Mouse (Mus musculus) T-cell, adult 2 months (primary cell): ENCODE results near the gene Fbf1.
A peak's percentile ranks its signal among the peaks of the same experiment; 100 is the strongest.
"Not testable (repeated sequence)": the region's sequence is repeated elsewhere in the genome, so short reads cannot be mapped to it uniquely, and the experiment has no call there.

Source experiments
- DNase-seq: peaks from one replicate; pipeline ENCODE4 v3.0.0; 2022; ENCODE audit warnings: low spot score

Fbf1 gene

DNA sequence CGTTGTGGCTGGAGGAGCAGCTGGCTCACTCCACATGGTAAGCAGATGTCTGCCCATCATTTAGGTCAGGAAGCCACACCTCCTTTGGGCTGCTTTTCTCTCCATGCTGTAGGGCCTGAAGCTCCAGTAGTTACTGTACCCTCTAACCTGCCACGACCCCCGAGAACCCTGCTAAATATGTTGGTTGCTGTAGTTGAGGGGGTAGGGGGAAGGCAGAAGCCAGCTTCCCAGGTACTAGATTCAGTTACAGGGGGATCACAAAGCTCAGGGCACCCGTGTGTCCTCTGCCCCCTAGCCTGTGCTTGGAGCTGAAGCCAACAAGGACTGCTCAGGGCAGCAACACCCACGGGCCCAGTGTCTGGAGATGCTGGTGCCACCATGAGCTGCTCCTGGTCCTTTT is 34.5 kb downstream of the Fbf1 start:
- no peak for DNase-seq

DNA sequence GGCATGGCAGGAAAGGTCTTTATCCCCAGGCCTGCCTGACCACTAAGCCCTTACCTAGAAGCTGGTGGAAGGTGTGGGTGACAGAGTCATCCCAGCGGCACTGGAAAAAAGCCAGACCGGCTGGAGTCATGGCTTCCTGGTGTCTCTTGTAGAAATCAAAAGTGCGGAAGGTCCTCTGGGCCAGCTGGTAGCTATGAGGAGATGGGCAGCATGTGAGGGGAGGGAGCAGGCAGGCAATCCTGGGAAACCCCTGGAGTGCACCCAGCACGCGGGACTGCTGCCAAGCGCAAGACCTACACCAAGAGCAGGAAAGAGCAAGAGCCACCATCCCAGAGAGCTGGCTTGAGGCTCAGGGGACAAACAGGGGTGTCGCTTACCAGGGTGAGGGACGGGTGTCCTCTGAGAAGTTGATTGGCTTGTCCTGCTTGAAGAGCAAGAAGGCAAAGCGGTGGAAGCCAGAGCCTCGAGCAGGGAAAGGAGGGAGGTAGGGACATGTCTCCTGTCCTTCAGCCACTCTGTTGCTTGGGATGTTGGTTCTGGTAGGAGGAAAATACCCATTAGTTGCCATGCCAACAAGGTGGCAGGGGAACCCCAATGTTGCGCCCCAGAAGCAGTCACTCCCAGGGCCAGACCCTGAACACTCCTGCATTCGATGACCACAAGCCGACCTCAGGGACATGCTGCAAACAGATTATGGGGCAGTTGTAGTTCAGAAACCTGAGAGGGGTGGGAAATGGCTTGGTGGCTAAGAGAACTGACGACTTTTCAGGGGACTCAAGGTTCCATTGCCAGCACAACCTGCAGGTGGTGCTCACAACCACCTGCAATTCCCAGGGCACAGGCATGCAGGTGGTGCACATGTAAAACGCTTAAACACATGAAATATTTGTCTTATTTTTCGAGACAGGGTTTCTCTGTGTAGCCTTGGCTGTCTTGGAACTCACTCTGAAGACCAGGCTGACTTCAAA is 35.3 kb downstream of the Fbf1 start:
- DNase-seq = no peak

DNA sequence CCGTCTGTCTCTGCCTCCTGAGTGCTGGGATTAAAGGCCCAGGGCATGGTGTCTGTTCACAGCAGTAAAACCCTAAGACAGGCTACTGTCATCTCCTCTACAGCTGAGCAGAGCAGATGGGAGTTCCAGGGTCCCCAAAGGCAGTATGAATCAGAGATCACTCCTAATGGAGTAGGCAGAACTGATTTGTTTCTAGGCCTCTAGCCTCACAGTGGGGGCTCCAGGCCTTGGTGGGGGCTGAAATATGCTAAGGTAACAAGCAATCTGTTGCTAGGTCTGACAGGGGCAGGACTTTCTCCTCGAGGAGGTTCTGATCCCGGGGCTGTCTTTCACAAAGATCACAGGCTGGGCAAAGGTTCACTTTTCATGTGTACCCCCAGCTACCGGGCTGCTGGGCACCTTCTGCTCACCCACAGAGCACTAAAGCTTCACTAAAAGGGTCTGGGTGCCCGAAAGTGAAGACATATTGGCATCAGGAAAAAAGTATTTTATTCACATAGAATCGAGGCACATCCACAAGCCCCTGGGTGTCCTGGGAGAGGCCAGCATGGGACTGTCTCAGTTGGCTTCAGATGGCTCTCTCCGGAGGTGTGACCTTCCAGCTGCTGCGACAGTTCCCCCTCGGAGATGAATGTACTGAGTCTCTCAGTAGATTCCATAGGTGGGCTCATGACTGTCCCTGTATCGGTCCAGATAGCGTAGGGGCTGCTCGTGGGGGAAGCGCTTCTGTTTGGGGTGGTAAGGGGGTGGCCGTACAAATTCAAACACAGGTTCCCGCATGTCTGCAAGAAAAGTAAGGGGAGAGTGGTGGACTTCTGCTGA is 36.4 kb downstream of the Fbf1 start:
- no peak for DNase-seq

DNA sequence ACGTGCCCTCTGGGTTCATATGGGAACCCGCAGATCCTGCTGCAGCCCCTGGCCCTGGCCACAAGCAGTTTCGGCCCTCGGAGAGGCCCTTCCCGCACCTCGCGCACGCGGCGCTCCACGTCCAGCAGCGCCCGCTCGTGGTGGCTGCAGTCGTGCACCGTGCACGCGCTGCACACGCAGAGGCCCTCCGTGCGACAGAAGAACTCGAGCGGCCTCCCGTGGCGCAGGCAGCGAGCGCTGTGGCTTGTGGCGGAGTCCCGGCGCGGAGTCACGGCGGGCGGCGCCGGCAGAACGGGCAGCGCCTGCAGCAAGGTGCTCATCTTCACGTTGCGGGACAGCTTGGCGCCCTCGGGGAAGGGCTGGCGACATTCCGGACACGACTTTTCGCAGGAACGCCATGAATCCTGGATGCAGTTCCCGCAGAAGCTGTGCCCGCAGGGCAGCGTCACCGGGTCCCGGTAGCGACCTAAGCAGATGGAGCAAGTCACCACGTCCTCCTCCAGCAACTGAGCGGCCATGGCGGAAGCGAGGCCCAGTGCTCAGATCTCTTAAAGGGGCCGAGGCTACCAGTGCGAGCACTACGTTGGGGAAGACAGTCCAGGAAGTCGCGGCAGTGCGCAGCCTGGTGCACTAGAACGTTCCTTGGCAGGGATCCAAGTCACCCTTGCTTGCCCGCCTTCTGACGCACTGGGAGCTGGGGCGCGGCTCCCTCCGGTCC is 37.3 kb downstream of the Fbf1 start, which contains the start of gene Trim65:
Gene Trim65, minus strand, starts transcription at position 641 of the 718 bp plus-strand sequence.
- DNase-seq = peak; percentile 86

DNA sequence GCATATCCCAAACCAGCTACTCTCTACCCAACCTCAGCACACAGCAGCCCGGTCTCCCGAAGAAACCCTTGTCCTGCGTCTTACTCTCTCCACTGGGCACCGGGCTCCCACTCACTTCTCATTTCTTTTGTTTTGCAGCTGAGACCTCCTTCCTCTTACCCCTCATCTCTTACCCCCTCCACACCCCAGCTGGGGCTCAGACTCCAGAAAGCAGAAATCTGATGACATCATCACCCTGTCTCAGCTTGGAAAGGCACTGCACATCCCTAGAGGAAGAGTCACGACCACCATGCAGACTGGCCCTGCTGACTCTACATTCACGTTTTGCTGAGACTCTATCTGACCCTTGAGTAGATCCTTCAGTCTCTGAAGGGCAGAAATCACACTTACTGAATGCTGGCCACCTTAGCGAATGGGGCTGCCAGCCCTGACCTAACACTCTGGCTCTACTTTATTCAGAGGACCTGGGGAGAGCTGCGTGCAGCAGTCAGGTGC is 37.9 kb downstream of the Fbf1 start:
- DNase-seq = no peak

DNA sequence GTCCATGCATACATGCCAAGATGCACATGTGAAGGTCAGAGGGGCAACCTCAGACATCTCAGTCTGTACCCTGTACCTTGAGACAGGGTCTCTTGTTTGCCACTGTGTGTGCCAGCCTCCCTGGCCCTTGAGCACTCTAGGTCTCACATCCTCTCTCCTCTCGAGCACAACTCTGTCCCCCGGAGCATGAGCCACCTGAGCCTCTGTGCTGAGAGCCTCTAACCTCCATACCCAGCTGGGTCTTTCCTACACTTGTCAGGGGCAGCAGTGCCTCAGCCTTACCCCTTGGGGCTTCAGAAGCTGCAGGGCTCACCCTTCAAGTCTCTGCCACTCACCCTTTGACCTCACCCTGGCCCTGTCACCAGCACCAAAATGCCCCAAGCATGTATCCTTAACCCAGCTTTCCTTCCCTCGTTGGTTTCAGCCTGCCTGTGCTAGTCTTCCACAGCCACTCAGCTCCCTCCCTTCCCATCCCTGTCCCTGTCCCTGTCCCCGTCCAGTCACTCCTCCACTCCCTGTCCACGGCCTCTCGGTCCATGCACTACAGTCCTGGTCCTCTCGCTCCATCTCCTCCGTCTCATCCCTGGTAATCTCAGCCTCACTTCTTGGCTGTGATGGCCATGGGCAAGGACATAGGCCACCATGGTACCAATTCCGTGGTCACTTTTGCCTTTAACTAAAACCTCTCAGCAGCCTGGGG is 38.7 kb downstream of the Fbf1 start:
- no peak for DNase-seq

DNA sequence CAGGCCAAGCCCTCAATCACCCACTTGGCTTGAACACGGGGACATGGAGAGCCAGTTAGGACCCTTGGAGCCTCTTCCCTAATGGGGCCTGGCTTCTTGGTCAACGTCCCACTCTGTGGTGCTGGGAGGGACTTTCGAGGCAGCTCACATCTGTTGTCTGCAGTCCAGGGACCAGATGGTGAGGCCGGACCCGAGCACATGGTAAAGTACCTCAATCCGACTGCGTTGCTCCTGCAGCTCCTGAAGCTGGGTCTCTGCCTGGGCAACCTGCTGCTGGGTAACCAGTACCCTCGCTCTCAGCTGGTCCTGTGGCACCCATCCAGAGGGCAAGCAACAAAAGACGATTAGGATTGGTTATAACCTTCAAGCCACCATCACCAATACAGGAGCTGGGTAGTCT is 40.0 kb downstream of the Fbf1 start:
- DNase-seq = no peak

DNA sequence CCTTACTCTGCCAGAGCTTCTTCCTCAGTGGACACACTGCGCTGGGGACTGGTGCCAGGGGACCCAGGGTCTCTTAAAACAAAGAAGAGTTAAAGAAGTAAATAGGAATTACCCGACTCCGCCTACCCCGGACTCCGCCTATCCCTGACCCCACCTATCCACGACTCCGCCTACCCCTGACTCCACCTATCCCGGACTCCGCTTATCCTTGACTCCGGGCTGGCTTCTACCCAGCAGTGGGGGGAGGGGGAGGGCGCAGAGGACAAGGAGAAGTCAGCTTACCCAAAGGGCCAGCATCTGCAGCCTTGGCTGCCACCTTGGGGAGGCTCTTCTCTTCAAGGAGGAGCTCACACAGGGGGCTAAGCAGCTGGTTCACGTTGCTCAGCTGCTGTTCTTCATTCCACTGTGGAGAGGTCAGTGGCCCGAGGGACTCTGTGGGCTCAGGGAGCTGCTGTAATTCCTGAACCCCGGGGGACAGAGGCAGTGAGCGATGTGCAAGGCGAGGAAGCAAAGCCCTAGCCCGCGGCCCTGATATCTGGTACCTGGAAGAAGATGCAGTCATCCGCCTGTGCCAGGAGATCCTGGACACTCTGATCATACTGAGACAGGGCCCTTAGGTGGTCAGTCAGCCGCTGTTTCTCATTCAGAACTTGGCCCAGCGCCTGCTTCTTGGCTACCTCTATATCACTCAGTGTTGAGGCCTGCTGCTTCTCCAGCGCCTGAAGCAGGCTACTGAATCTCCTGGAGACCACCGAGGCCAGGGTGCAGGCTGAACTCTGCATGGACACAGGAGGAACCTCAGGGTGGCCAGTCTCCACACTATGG is 40.6 kb downstream of the Fbf1 start, which contains the start of gene Trim47:
Gene Trim47, minus strand, starts transcription at position 55 of the 825 bp plus-strand sequence.
- no peak for DNase-seq

DNA sequence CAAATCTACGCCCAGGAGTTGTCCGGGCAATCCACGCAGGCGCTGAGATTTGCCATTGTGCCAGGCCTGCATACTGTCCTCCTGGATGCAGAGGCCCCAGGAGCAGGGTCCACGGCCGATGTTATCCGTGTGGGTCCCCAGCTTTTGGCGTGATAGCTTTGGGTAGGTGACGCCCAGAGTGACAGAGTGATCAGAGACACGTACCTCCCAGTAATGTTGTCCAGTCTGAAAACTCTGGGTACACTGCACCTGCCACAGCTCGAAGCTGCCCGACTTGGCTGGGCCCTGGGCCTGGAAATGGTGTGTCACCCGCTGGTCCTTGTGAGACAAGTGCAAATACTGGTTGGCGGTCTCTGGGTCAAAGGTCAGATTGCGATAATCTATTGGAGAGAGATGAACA is 41.7 kb downstream of the Fbf1 start:
- DNase-seq = no peak

DNA sequence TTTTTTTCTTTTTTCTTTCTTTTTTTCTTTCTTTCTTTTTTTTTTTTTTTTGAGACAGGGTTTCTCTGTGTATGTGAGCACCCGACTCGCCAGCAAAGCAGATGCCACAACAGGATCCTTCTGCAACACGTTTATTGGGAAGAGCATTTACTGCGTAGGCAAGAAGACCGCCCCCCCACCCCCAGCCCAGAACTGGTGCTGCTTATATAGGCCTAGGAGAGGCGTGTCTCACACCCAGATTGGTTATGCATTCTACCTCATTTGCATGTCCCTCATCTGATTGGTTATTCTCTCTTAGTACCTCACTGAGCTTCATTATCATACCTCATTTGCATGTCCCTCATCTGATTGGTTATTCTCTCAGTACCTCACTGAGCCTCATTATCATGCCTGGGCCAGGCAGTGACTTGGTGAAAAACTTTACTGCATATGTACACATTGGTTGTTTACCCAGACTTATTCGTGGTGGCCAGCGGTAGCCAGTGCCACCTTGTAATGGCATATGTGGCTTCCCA is 46.2 kb downstream of the Fbf1 start:
- not testable (repeated sequence) for DNase-seq

DNA sequence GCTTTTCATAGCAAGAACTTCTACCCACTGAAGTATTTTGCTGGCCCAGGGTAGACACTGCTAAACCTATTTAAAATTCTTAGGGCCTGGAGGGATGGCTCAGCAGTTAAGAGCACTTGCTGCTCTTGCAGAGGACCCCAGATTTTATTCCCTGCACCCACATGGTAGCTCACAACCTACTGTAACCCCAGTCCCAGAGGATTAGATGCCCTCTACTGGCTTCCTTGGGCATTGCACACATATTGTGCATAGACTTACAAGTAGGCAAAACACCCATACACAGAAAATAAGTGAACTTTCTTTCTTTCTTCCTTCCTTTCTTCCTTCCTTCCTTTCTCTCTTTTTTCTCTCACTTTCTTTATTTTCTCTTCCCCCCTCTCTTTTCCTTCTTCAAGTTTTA is 50.1 kb downstream of the Fbf1 start:
- no peak for DNase-seq

DNA sequence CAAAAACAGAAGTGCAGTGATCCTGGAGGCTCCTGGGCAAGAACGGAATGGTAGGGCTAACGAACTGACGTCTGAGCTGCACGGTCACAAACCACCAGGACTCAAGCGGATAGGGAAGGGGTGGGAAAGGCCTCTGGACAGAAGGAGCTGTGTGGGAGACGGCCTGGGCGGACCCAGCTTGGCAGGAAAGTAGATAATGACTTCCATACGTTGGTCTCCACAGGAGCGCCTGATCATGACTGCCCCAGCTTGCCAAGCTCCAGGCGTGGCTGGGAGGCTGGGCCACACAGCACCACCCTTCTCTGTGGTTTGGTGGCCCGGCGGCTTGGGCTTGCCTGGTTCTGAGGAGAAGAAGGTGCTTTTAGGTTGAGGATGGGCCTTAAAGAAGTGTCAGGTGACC is 50.7 kb downstream of the Fbf1 start:
- no peak for DNase-seq

DNA sequence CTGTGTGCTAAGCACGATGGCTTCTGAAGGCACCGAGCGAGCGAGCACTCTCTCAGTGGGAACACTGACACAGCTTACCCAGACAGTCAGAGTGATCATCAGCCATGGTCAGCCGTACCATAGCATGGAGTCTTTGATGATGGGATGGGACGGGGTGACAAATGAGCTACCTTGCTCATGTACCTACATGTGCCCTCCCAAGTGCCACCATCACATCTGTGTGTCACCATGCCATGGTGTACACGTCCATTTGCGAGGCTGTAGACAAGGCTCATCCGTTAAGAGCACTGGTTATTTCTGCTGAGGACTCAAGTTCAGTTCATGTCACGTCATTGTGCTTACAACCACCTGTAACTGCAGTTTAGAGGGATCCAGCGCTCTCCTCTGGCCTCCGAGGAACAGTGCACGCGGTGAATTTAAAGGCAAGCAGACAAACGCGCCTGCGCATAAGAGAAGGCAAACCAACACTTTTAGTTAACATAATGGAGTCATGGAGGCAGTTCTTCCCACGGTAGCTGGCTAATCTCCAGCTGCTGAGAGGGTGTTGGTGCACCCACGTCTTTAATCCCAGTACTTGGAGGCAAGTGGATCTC is 56.3 kb downstream of the Fbf1 start:
- DNase-seq = no peak

DNA sequence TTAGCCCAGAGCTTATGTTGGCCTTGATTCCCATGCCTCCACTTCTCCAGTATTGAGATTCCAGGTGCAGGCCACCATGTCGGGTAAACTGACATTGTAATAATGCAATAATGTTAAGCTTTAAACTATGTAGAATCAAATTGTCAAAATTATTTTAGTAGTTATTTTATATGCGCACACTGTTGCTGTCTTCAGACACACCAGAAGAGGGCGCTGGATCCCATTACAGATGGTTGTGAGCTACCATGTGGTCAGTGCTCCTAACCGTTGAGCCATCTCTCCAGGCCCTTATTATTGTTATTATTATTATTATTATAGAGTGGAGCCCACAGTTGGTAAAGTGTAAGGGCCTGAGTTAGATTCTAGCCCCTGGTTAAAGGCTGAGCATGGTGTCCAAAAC is 56.9 kb downstream of the Fbf1 start:
- DNase-seq = no peak

DNA sequence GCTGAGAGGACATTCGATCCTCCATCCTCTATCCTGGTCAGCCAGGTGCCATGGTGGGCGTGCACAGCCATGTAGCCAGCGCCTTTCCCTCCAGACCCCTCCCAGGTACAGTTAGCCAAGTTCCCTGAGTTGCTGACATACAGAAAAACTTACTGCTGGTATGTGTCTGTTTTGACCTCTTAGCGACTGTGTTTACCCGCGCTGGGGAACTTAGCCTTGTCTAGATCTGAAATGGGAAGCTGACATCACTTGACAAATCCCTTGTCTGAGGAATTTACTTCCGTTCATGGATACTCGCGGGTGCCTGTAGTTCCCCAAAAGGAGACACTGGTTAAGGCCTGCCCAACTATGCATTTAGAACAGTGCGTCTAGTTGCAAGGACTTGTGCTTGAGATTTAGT is 57.4 kb downstream of the Fbf1 start:
- DNase-seq = no peak

DNA sequence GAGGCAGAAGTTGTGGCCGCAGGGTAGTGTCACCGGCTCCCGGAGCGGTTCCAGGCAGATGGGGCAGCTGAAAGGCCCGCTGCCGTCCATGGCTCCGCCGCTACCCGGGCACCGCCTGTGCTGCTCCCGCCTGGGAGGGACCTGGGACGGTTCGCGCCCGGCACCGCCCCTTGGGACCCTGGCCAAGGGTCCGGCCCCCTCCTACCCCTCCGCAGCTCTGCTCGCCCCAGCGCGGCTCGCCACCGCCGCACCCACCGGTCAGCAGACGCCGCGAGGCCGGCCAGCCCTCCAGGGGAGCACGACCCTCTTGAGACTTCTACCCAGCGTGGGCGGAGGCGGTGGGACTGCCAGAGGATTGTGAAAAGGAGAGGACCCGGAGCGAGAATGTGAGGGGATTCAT is 57.8 kb downstream of the Fbf1 start:
- no peak for DNase-seq

DNA sequence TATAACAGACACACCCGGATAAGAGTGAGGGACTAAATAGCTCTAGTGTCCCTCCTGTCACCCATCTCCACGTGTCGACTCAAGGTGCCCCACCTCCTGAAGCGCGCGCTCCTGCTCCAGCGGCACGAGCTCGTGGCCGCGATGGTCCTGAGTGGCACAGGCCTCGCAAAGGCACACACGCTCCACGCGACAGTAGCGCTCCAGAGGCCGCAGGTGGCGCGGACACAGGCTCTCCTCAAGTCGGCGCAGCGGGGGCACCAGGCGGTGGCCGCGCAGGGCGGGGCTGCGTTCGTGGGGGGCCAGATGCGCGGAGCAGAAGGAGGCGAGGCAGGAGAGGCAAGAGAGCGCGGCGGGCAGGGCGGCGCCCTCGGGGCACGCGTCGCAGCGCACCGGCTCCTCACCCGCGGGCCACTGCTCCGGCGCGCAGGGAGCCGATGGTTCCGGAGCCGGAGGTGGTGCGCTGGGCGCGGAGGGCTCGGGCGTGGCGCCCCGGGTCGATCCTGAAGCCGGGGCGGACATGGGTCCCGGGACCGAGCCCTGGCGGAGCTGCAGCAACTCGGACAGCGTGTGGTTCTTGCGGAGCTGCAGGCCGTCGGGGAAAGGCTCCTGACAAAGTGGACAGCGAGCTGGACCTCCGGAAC is 58.4 kb downstream of the Fbf1 start:
- DNase-seq = no peak

DNA sequence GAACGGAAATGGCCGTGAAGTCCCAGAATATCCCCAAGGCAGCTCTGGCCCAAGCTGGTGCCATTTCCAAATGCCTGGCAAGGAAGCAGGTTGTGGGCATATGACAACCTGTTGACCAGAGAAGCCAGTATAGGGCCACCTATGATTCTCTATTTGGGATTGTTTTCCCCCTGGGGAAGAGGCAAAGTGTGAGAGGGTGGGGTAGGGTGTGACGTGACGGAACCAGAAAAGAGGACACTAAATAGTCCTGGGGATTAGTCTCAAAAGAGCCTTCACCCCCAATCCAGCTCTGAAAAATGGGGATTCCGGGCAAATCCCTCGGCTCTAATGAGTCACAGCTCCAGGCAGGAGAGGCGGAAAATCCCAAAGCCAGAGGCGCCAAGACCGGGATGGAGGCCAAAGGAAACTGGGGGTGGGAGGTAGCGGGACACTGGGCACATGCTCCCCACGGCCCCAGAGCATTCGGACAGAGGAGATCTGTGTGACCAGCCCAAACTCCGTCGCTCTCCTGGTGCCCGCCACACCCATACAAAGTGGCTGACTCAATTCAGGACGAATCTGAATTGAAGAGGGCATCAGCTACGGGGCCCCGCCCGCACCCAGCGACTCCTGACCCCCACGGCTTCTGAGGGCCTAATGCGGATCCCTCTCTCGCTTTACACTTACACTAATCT is 59.4 kb downstream of the Fbf1 start:
- no peak for DNase-seq

DNA sequence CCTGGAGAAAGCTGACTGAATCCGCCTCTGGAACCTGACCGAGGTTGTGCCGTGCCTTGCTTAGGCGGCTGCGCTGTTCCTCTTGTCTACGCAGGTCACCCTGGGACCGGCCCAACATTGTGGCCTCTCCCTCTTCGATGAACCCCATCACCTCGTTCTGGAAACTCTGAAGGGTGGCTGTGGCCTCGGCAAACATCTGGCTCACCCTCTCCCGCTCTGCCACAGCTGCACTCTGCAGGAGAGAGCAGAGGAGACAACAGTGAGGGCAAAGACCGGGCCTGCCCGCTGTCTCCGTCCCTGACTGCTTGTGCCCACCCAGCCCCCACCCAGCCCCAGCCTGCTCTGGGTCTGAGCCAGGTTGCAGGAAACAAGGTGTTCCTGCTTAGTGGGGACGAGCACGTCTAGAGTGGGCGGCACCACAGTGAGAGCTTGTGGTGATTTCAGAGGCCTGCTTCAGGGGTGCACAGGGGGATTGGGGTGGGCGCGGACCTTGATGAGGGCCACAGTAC is 60.1 kb downstream of the Fbf1 start:
- no peak for DNase-seq
